Mouse (Mus musculus) urinary bladder, postnatal 36 days (tissue): ENCODE data around the gene Prpf6.

Source experiments
- DNase-seq, 2 experiments: peaks; one replicate each; pipeline ENCODE4 v3.0.0; 2022; ENCODE audit warnings: low spot score in 2 of 2, mixed read lengths in 1 of 2

Gene Prpf6

DNA sequence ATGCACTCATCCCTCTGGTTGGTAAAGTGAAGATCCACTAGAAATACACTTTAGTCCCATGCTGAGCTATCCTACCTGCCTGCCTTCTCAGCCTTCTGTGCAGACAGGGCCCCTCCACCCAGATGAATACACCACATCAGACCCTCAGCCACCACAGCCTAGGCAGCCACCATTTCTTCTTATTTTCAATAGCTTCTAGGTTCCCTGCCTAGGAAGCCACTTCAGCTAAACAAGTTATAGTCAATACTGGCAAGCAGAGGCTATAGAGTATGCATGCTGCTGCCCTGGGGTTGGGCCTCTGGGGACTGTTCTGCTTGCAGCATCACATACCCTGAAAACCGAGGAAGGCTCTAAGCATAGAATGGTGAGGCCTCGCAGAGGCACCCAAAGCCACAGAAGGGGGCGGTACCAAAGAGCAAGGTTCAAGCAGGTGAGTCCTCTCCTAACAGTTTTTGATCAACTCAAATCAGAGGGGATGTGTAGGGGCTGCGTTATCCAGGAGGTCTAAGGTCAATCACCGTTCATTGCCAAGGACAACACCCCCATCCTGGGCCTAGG, at the start of gene Prpf6:
TSS of gene Prpf6 (plus strand) at position 341 of the 558 bp plus-strand sequence.
- DNase-seq = no peak

DNA sequence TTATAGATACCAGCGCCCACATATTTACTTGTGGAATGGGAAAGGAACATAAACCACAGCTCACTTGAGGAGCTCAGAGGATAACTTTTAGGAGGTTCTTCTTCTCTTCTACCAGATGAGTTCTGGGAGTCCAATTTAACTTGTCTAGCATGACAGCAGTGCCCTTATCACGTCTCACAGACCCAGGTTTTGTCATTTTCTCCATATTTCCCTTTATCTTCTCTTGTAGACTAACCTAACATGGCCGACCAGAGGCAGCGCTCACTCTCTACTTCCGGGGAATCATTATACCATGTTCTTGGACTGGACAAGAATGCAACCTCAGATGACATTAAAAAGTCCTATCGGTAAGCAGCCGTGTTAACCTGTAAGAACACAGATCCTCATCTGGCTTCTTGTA, 45.5 kb upstream of the Prpf6 start:
- DNase-seq = no peak

DNA sequence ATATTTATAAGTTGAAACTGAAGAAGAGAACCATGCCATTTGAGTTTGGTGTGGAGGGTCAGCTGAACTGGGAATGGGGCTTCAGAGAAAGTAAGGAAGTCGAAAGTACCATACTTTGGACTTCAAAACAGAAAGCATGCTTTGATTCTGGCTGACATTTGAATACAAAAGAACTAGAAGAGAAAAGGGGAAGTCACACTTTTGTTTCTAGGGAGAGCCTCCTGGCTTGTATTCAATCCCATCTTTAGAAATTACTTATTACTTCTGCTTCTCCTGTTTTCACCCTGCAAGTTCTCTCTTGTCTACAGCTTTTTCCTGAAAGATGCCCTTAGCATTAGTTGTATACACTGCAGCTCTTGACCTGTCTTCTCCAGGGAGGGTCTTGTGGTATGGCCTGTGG, 43.4 kb upstream of the Prpf6 start:
- DNase-seq = no peak

DNA sequence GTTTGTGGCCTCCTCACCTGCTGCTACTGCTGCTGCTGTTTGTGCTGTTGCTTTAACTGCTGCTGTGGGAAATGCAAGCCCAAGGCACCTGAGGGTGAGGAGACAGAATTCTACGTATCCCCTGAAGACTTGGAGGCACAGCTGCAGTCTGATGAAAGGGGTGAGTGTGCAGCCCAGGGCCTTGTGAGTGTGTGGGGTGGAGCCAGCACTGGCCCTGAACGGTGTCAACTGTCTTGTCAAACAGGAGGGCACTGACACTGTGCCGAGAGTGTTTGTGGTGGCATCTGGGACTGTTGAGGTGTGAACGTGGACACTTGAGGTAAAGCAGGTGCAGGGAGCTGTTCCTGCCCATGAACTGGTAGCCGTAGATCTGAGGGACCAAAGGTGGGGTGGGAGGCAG, 43.0 kb upstream of the Prpf6 start:
- no peak for DNase-seq

DNA sequence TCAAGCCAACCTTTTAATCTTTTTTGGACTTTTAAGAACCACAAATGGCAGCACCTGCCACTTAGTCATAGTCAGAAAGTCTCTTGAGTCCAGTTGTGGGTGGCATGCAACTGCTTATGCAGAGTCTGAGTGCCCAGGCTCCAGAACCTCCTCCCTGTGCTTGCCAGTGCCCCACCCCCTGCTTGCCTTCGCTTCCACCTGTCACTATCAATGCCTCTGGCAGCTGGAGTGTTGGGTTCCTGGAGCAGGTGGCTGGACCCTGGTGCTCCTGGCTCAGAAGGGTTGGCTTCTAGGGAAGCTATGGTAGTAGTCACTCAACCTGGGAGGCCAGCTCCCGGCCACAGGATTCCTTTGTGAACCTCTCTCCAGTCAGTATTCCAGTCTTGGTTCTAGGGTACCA, 41.4 kb upstream of the Prpf6 start:
- no peak for DNase-seq

DNA sequence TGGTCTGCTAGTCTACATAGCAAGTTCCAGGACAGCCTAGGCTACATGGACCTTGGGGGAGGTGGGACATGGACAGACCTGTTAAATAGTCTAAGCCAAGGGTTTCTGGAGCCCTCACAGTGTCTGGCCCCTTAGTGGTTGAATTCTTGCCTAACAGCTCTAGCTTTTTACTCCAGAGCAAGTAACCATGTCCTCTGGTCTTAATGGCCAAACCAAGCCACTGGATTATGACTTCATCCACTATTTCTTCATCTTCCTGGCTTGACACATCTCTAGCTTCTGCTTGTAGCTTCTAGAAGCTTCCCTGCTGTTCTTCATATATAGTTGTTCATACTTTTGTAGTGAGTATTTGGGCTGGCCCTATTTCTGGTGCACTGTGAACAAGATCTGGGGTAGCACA, 37.9 kb upstream of the Prpf6 start:
- no peak for DNase-seq

DNA sequence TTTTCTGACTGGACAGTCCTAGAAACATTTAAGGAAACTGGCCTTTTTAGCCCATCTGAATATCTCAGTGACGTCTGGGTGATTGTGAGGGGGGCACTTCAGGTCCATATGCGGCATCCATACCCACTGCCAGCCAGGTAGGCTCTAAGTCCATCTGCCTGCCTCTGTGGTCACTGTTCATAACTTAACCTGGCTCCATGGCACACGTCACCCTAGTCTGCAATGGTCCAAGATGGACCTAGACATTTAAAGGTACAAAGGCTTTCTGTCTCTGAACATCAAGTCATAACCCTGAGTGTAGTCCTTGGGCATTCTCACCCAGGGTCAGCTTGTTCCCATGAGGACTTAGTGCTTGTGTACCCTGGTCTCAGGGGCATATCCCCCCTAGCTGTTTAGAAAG, 24.3 kb upstream of the Prpf6 start:
- DNase-seq = no peak

DNA sequence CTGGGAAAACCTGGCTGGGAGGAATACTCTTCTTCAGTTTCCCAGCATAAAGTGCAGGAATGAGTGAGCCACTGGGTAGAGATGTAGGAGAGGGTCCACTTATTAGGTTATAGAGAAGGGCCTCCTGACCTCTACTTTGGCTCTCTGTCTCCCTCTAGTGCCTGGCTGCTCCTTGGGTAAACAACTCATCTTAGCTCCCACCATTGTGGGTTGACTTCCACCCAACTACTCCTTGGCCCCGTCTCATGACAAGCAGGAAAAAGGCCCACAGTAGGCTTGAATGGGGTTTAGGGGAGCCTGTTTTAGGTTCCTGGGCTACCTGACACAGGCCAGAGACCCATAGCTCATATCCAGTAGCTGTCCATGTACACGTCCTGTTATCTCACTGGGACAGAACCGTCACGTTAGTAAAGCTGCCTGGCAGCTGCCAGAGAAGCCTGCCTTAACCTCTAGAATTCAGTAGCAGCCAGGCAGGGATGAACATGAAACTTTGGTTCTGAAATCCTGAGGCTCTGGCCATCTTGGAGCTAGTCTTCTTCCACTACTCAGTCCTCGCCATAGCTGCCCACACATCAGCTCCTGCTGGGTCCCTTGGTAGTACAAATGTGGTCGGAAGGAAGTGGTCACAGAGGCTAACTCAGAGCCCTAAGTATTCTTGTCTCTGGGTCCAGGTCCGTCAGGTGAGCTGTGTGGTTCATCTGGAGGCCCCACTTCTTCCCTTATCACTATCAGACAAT, 23.2 kb upstream of the Prpf6 start:
- DNase-seq = no peak

DNA sequence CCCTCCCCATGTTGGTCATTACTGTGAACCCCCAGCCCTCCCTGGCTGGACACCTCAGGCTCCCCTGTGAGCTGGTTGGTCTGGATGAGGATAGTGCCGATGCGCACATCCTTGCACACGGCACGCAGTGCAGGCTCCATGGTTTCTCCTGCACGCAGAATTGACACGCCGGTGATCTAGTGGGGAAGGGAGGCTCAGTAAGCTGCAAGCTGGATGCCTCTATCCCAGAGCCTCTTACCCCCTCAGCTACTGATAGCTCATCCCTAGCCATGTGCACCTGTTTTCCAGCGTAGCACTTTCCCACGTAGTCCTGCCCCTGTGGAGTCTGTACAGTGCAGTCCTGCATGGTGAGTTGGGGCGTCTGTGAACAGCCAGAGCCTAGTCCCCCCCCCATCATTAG, 21.8 kb upstream of the Prpf6 start:
- no peak for DNase-seq

DNA sequence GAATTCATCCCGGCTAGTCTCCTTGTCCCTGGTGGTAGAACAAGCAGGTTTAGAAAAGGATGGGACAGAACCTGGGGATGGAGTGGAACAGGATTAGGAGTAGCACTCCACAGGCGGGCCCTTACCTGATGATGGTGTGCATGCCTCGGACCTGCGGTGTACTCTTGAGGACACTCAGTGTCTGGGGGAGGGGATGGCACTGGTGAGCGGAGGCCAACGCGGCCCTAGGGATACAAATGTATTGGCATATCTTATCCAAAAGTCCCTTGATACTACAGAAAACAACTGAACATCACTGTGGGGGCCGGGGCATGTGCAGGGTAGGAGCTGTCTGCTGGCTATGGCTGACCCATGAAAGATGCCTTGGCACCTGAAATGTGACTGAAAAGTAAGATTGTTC, 21.3 kb upstream of the Prpf6 start:
- no peak for DNase-seq

DNA sequence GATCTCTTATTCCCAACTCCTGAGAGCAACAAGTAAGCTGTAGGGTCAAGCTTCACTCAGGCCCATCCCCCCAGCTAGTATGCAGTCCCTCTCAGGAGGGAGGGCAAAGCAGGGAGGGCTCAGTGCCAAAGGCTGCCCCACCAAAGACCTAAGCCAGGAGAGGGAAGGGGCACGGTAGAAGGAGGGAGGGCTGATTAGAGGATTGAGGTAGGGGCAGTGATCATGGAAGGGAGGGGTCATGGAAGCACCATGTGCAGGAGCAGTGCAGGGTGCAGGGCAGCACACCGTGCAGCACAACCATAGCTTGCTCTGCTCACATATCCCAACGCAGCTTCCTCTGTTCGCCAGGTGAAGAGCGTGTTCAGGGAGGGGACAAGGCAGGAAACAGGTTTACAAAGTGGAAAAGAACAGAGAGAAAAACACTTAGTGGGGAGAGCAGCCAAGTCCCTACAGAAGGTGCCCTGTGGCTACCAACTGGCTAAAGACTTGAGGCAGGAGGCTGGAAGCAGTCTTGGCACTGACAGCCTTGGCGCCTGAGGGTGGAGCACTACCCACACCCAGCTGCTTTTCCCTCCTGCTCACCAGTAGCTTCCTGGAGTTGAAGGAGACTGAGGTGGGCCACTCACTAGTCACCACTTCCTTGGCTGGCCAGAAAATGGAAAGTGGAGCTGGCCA, 20.6 kb upstream of the Prpf6 start:
- DNase-seq = no peak

DNA sequence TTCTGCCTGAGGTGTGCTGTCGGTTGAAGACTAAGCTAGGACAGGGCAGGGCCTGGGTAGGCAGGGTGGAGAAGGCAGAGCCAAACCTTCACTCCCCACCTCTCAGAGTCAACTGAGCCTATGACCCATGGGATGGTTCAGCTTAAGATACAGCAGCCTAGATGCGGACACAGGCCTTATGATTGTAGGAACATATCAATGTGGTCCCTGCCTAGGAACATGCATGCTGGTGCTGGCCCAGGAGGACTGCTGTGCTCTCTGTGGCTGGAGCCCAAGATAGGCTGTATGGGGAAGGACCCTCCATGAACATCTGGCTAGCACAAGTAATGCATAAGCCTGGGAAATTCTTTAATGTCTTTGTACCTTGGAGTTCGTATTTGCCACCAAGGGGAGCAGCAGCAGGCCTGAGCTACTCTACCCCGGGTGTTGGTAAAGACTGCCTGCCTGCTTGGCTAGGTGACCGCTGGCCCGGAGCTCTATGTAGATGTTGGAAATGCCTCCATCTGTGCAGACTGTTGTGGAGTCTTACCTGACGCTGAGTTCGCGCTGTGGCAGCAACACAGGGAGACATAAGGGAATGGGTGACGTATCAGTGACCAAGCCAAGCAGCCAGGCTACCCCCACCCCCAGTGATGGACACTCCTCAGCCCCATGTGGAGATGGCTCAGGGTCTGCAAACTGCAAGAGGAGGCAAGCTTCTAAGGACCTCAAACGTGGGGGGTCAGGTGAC, 19.6 kb upstream of the Prpf6 start:
- no peak for DNase-seq

DNA sequence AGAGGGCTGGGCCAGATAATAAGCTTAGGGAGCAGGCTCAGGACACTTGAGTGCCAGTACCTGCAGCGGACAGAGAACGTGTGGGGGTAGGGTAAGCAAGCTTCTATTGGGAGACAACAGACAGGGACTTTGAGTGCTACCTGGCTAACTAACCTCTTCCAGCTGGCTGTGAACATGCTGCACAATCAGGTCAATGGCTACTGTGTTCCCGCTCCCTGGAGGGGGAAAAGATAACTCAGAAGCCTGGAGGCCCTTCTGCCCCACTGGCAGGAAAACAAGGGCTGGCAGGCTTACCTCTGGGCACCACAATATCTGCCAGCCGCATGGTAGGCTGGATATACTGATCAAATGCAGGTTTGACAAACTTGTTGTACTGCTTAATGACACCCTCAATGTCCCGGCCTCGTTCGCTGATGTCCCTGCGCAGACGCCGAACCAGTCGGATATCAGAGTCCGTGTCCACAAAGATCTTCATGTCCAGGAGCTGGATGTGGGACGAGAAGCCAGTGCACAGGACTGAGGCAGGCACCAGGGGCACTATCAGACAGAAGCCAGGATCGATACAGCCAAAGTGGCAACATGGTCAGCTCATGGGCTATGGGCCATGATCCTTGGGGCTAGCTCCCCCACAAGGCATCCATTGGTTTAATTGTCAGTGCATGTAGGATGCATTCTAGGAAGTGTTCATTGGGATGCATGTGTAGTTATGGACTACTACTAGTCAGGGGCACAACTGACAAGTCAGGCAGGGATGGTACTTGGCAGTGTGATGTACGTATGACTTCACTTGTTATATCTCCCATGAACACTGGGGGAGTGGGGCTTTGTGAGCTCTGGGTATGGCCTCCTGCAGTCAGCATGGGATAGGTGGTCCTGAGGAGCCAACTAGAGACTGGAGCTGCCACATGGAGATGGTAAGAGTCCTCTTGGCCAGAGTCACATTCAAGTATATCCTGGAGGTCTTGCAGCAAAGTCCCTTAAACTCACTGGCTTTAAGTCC, 18.4 kb upstream of the Prpf6 start:
- DNase-seq = no peak

DNA sequence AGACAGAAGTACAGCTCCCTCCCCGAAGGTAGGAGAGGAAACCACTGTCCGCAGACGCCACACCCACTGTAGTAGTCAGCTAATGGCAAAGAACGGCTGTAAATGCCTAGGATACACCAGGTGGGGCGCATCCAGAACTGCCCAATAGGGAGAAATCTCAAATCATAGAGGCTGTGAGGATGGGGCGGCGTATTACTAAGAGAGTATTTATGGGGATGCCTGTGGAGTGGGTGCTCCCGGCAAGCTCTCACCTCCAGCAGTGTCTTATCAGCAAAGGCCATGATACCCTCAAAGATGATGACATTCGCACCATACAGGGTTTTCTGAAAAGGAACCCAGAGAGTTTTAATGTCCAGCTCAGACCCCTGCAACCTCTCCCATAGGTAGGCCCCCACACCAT, 17.7 kb upstream of the Prpf6 start:
- DNase-seq = no peak

DNA sequence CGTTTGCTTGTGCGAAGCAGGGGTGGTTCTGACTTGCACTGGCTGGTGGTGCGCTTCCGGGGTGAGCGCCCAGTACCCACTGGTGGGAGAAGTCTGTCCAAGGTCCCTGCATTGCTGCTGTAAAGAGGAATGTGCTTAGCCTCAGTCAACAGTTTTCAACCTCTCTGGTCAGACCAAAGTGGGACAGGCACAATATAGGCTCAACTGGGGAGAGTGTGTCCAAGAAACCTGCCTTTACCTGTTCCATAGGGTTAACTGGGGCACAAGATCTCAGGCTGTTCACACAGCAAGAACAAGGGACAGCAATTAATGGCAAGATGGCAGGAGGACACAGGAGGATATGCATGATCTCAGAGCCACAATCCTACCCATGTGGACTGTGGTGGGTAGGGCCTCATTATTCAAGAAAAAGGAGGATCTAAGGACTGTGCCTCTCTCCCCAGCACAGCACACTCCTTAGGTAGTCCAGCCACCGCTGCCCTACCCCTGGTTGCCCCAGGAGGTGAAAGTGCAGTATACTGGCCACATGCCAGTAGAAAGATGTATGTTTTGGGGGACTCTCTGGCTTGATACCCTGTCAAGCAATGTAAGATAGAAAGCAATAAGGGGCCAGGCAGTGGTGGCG, 16.6 kb upstream of the Prpf6 start:
- no peak for DNase-seq

DNA sequence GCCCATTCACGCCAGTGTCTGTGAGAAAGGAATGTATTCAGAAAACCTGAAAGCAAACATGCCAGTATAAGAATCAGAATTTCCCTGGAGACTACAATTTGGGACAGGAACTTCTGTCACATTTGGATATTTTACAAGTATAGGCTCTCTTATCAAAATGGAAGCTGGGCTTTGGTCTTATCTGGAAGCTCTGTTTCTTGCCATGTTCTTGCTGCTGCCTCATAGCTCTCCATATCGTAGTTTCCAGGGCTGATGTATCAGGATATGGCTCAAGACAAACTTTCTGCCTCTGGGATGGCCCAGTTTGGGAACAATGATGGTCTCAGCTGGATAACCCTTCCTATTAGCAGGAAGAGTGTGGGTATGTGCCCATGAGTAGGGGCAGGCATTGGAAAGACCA, 15.1 kb upstream of the Prpf6 start:
- no peak for DNase-seq

DNA sequence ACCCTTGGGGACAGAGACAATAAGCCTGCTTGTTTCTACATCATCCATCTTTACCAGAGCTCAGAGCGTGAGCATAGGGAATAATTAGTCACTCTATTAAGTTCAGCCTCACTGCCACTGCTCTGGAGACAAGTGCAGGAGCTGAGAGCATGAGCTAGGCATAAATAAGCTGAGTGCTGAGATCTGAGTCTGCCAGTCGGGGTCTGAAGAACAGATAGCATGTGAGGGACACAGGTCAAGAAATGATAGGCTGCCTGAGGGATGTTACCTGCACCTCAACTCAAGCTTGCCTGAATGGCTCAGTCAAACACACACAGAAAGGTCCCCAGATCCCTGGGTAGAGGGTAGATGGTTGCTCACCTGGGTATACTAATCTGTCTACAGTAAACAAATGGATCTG, 14.5 kb upstream of the Prpf6 start:
- no peak for DNase-seq

DNA sequence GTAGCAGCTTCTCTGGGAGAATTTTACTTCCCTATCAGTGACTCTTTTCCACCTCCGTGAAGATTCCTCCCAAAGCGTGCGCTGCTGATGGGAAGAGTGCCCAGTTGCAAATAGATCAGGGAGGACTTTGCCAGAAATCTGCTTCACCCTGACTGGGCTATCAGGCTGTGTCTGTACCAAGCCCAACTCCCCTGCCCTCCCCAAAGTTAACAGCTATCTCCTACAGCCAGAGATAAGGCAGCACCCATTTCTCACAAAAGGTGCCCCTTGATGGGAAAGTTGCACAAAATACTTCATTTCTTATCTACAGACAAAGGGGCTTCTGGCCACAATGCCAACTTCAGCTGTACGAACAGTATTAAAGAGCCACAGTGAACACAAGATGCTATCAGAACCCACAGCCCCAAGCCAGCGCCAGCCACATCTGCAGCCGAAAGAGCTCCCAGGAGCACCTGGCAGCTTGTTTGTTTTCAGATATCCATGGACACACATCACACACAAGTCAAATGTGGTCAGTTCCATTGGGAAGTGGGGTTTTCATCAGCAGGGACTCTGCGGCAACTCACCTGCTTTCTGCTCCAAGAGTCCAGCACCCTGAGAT, 13.6 kb upstream of the Prpf6 start:
- DNase-seq = no peak

DNA sequence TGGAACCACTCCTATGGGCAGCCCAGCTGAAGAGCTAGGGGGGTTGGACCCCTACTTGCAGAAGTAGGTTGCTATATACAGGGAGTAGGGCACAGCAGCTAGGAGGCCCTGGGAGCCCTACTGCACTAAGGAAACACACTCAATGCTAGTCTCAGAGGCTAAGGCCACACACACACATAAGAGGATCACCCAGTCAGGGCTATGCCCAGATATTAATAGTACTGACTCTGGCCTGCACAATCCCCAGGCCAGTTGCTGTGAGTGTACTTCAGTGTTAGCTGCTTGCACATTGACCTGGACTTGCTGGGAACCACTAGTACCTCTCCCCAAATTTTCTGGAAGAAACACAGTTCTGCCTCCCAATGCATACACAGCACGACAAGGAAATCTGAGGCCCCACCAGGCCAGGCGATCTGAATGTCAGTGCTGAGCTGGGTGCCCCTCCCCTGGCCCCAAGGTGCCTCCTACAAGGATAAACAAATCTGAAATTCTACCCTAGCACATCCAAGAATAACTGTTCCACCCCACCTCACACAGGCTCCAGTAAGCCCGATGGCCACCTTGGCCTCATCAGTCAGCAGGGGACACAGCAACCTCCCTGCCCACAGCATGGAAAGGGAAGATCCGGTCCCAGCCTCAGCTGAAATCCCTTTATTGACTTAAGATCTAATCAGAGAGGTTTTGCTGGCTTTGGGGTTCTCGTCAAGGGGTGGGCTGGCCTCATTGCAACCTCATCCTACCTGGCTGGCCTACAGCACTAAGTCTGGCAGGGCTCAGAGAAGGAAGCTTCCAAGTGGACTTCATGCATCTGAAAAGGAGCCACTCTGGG, 12.7 kb upstream of the Prpf6 start:
- no peak for DNase-seq

DNA sequence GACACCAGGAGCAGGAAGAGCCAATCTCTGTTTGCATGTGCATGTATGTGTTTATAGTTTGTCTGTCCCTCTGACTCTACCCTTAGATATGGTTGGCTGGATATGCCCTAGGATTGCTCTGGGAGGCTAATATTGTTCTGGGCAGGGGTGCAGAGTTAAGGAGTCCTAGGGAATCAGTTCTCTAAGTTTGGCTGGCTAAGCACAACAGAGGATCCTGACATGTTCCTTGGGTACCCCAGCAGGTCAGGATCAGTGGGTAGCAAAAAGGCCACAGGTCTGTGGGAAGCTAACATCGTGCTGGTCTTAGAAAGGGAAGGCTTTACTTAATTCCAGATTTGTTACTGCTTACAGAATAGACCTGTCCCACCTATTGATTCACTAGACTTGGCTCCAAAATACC, 12.0 kb upstream of the Prpf6 start:
- no peak for DNase-seq
